Mouse (Mus musculus) ovary, postnatal 14 days (tissue): ENCODE measurements around the gene Il7r.

ENCODE experiments used
- DNase-seq: peaks from one replicate; pipeline ENCODE4 v3.0.0; 2022; ENCODE audit warnings: low spot score

Il7r gene

GRCm38 (mm10) chr15:9471053-9471685 lies 58.8 kb downstream of the Il7r start:
- no peak for DNase-seq

GRCm38 (mm10) chr15:9464039-9464438 lies 65.9 kb downstream of the Il7r start:
- DNase-seq: no peak

- DNase-seq: no peak
Observed at GRCm38 (mm10) chr15:9463521-9464027, 66.4 kb downstream of the Il7r start.
